Mouse (Mus musculus): ENCODE measurements around the gene Tktl2.

The Tktl2 gene

DNA sequence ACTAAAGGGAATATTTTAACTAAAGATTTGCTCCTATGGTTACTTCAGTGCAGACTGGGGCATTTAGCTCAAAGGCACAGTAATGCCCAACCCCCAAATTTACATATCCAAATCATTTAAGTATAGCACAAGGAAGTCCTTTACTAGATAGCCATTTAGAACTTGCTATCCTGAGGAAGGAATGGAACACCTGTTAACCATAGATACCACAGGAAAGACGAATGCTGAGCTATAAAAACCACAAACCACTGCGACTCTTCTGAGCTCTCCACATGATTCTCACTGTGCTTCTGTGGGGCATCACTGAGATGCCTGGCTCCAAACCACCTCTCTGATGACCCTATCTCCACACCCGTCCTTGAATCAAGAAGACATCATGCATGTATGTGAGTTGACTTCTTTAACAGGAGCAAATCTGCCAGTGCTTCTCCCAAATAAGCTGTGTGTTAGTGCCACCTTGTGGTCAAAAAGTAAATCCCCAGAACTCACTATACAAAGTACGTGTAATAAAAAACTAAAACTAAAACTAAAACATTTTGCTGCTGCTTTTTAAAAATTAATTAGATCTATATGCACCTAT, 14.5 kb upstream of the Tktl2 start:
- TF ChIP-seq NANOG (IDR thresholded peaks at IDR 0.05; ENCODE audit: borderline replicate concordance, low read length) (no peak), CTCF (conservative IDR thresholded peaks at IDR 0.05; ENCODE audit: low read length) (peak; percentile 73)
- Histone ChIP-seq H3K36me3 (ENCODE audit: insufficient read depth, low read length) (no peaks in the 10 kb centered on the region), H3K9me3 (ENCODE audit: low read length) (no peaks in the 10 kb centered on the region), H3K27me3 (ENCODE audit: insufficient read depth, low read length) (no peaks in the 10 kb centered on the region), H3K4me1 (replicated peaks; ENCODE audit: low read depth, low read length) (no peaks in the 10 kb centered on the region), H3K4me3 (replicated peaks; ENCODE audit: low read length) (no peak overlapping the region)

DNA sequence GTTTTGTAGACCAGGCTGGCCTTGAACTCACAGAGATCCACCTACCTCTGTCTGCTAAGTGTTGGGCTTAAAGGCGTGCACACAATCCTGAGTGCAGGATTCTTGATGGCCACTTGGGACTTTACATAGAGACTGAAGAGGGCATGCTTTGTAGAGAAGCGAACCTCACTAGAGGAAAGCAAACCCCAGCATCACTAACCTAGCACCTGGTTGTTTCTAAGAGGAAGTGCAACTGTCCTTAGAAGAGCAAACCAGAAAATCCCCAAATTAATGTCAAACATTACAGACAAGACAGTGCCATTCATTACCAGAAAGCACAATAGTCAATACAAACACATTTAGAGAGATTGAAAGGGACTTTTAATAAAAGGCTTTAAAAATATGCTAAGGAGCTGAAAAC, 8.2 kb upstream of the Tktl2 start:
- H3K4me1 ChIP-seq (replicated peaks; ENCODE audit: low read depth, low read length): no peaks in the 10 kb centered on the region
- no peak for TF ChIP-seq NANOG (IDR thresholded peaks at IDR 0.05; ENCODE audit: borderline replicate concordance, low read length)
- TF ChIP-seq CTCF (conservative IDR thresholded peaks at IDR 0.05; ENCODE audit: low read length): no peak
- TF ChIP-seq POU5F1 (IDR thresholded peaks at IDR 0.05; ENCODE audit: borderline replicate concordance, low read length): no peak

DNA sequence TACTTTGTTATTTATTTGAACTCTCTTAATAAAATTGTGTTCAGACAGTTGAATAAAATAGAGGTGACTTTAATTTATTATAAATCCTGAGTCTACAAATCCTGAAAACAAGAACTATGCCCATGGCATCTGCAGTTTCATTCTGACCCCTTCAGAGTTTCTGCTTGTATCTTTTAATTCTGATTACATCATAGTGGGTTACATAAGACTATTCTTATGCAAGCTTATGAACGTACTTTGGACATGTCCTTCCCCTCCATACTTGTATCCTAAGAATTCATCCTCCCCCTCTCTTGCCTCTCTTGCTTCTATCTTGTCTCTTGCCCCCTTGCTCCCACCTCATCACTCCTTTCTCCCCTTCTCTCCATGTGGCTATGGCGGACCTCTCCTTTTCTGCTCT, 7.6 kb downstream of the Tktl2 start:
- Histone ChIP-seq H3K4me1 (replicated peaks; ENCODE audit: low read depth, low read length) (no peaks in the 10 kb centered on the region), H3K9me3 (ENCODE audit: low read length) (no peaks in the 10 kb centered on the region), H3K4me3 (replicated peaks; ENCODE audit: low read length) (no peak overlapping the region), H3K27me3 (ENCODE audit: insufficient read depth, low read length) (no peaks in the 10 kb centered on the region), H3K36me3 (ENCODE audit: insufficient read depth, low read length) (no peaks in the 10 kb centered on the region)
- TF ChIP-seq POU5F1 (IDR thresholded peaks at IDR 0.05; ENCODE audit: borderline replicate concordance, low read length) (no peak), NANOG (IDR thresholded peaks at IDR 0.05; ENCODE audit: borderline replicate concordance, low read length) (no peak), CTCF (conservative IDR thresholded peaks at IDR 0.05; ENCODE audit: low read length) (no peak)

More for the DNA sequence above, 8.2 kb upstream of the Tktl2 start:
- Histone ChIP-seq H3K9me3 (ENCODE audit: low read length) (no peaks in the 10 kb centered on the region), H3K27me3 (ENCODE audit: insufficient read depth, low read length) (no peaks in the 10 kb centered on the region), H3K4me3 (replicated peaks; ENCODE audit: low read length) (no peak overlapping the region), H3K36me3 (ENCODE audit: insufficient read depth, low read length) (no peaks in the 10 kb centered on the region)

DNA sequence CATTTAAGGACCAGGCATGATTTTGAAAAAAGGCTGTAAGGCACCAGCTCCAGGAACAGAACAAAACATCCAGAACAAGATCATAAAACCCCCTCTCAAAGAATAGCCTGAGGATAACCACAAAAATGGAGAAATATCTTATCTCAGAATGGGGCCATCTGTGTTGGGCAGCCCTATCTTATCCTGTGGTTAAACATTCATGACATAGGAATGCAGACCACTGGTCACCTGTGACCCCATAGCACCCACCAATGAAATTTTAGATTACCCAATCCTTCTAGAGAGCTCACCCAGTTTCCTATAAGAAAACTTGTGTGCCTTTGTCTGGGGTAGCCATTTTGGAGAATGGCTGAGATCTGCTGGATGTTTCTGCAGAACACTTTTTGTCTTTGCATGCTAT, 9.0 kb downstream of the Tktl2 start:
- H3K27me3 ChIP-seq (ENCODE audit: insufficient read depth, low read length): no peaks in the 10 kb centered on the region
- H3K36me3 ChIP-seq (ENCODE audit: insufficient read depth, low read length): no peaks in the 10 kb centered on the region
- H3K4me1 ChIP-seq (replicated peaks; ENCODE audit: low read depth, low read length): no peaks in the 10 kb centered on the region
- no peaks in the 10 kb centered on the region for H3K9me3 ChIP-seq (ENCODE audit: low read length)
- no peak overlapping the region for H3K4me3 ChIP-seq (replicated peaks; ENCODE audit: low read length)
- TF ChIP-seq CTCF (conservative IDR thresholded peaks at IDR 0.05; ENCODE audit: low read length): no peak
- TF ChIP-seq POU5F1 (IDR thresholded peaks at IDR 0.05; ENCODE audit: borderline replicate concordance, low read length): no peak

DNA sequence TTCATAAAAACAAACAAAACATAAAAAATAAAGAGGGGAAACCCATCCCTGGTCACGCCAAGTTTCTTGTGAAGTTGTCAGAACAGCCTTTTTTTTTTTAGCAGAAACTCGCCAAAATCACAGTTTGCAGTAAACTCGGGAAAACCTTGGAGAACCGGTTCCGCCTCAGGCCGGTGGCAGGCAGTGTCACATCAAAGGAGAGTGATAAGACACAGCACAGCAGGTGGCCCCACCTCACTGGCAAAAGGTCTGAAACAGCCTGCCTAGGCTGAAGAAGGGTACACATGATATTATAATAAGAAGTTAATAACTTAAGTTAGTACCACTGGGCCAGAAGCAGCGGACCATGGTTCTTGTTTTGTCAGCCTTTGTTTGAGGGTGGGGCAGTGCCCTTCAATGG, 38.5 kb downstream of the Tktl2 start:
- Histone ChIP-seq H3K36me3 (ENCODE audit: insufficient read depth, low read length) (no peaks in the 10 kb centered on the region), H3K4me1 (replicated peaks; ENCODE audit: low read depth, low read length) (no peaks in the 10 kb centered on the region), H3K27me3 (ENCODE audit: insufficient read depth, low read length) (0 out of 2 replicates have a peak, but pooled peaks cover 3% of the 10 kb centered on the region), H3K9me3 (ENCODE audit: low read length) (no peaks in the 10 kb centered on the region), H3K4me3 (replicated peaks; ENCODE audit: low read length) (no peak overlapping the region)
- TF ChIP-seq CTCF (conservative IDR thresholded peaks at IDR 0.05; ENCODE audit: low read length) (no peak), NANOG (IDR thresholded peaks at IDR 0.05; ENCODE audit: borderline replicate concordance, low read length) (no peak), POU5F1 (IDR thresholded peaks at IDR 0.05; ENCODE audit: borderline replicate concordance, low read length) (no peak)
